Mouse (Mus musculus) CH12.LX (cell line): ENCODE measurements around the gene Pkmyt1.

Experiments
- CHD2 ChIP-seq: IDR thresholded peaks from 2 replicates; pipeline ENCODE4 v1.6.1; 2011; ENCODE audit warnings: low read length, improper control_type of control experiment
- CTCF ChIP-seq, 2 experiments: IDR thresholded peaks in 1 of 2; conservative IDR thresholded peaks in 1 of 2; 2 replicates each; pipeline ENCODE4 v1.5.1; 2011 to 2012; ENCODE audit warnings: low read depth in 2 of 2, low read length in 2 of 2, improper control_type of control experiment in 1 of 2, inconsistent platforms in 1 of 2, mild to moderate bottlenecking in 1 of 2, moderate library complexity in 1 of 2
- E2F4 ChIP-seq: IDR thresholded peaks from 2 replicates; pipeline ENCODE4 v1.6.1; 2011; ENCODE audit warnings: low read depth, low read length, improper control_type of control experiment; ENCODE audit not compliant: insufficient replicate concordance
- JUND ChIP-seq: conservative IDR thresholded peaks from 2 replicates; pipeline ENCODE4 v1.6.1; 2011; ENCODE audit warnings: low read depth, low read length, improper control_type of control experiment
- KAT2A ChIP-seq: IDR thresholded peaks from 2 replicates; pipeline ENCODE4 v1.6.1; 2012; ENCODE audit warnings: low read length, improper control_type of control experiment, inconsistent platforms; ENCODE audit not compliant: insufficient replicate concordance
- MXI1 ChIP-seq: IDR thresholded peaks from 2 replicates; pipeline ENCODE4 v1.6.1; 2011; ENCODE audit warnings: mild to moderate bottlenecking, low read depth, low read length, improper control_type of control experiment
- POLR2A ChIP-seq: IDR thresholded peaks from 2 replicates; pipeline ENCODE4 v1.6.1; 2011; ENCODE audit warnings: low read depth, mild to moderate bottlenecking, improper control_type of control experiment, low read length
- SIN3A ChIP-seq: IDR thresholded peaks from 2 replicates; pipeline ENCODE4 v1.6.1; 2012; ENCODE audit warnings: low read length, improper control_type of control experiment, inconsistent platforms
- TCF12 ChIP-seq: IDR thresholded peaks from 2 replicates; pipeline ENCODE4 v1.6.1; 2014; ENCODE audit warnings: low read depth, mild to moderate bottlenecking, inconsistent platforms, low read length, improper control_type of control experiment
- USF1 ChIP-seq: IDR thresholded peaks from 2 replicates; pipeline ENCODE4 v1.6.1; 2014; ENCODE audit warnings: low read depth, mild to moderate bottlenecking, inconsistent platforms, low read length, improper control_type of control experiment
- ZNF384 ChIP-seq: IDR thresholded peaks from 2 replicates; pipeline ENCODE4 v1.6.1; 2012; ENCODE audit warnings: low read depth, low read length, improper control_type of control experiment, inconsistent platforms

- TF ChIP-seq POLR2A (no peak), E2F4 (no peak), MXI1 (no peak), KAT2A (no peak), ZNF384 (no peak), SIN3A (no peak), TCF12 (no peak), CTCF (conservative IDR thresholded peaks at IDR 0.05 in 1 of 2, IDR thresholded peaks at IDR 0.05 in 1 of 2; ENCODE audit: low read depth in 2 of 2, low read length in 2 of 2) (peak in 1 of 2 experiments; percentile 56; a peak in 2 of 4 replicates), CHD2 (no peak), JUND (no peak), USF1 (no peak)
Measured at GRCm38 (mm10) chr17:23746311-23746710, 20.2 kb downstream of the Pkmyt1 start.
